Mouse (Mus musculus) heart, embryonic 12.5 days (tissue): ENCODE measurements around the gene Tspan9. TPM values are rescaled to one million over a fixed set of nuclear protein-coding genes. Genes with fewer than 3 reads are reported as not detected.

Experiments used
- ATAC-seq: fragments of 200-750 bp; cut with Nextera tagmentation; 2 replicates; pipeline ENCODE4 v1.8.0; 2017; ENCODE audit warnings: moderate TSS enrichment, moderate library complexity; ENCODE audit not compliant: insufficient number of reproducible peaks, low FRiP score
- H3K27ac ChIP-seq: fragments of 300-500 bp; sonication (generic); 2 replicates; pipeline ENCODE4 v1.5.1; 2016; ENCODE audit warnings: mild to moderate bottlenecking, moderate library complexity; ENCODE audit not compliant: poor library complexity, severe bottlenecking
- H3K27me3 ChIP-seq: fragments of 300-500 bp; sonication (generic); replicated peaks from 2 replicates; pipeline ENCODE4 v1.6.1; 2016; ENCODE audit warnings: mild to moderate bottlenecking, moderate library complexity
- H3K36me3 ChIP-seq: fragments of 300-500 bp; sonication (generic); 2 replicates; pipeline ENCODE4 v1.6.1; 2016; ENCODE audit warnings: mild to moderate bottlenecking, moderate library complexity
- H3K4me1 ChIP-seq: fragments of 300-500 bp; sonication (generic); replicated peaks from 2 replicates; pipeline ENCODE4 v1.6.1; 2016; ENCODE audit warnings: mild to moderate bottlenecking
- H3K4me2 ChIP-seq: fragments of 300-500 bp; sonication (generic); 2 replicates; pipeline ENCODE4 v1.6.1; 2016; ENCODE audit warnings: mild to moderate bottlenecking, moderate library complexity
- H3K4me3 ChIP-seq: fragments of 300-500 bp; sonication (generic); 2 replicates; pipeline ENCODE4 v1.5.1; 2016; ENCODE audit warnings: mild to moderate bottlenecking
- H3K9ac ChIP-seq: fragments of 300-500 bp; sonication (generic); 2 replicates; pipeline ENCODE4 v1.6.1; 2016; ENCODE audit warnings: mild to moderate bottlenecking, moderate library complexity
- H3K9me3 ChIP-seq: fragments of 300-500 bp; sonication (generic); replicated peaks from 2 replicates; pipeline ENCODE4 v1.6.1; 2016; ENCODE audit warnings: mild to moderate bottlenecking, moderate library complexity
- WGBS: fragments of 180-500 bp; shearing (Covaris S2); methylation state at CpG from one replicate; pipeline ENCODE4 v1.1.7; 2016; 5-methylcytosine and 5-hydroxymethylcytosine counted together
- microRNA-seq: library from miRNA; unstranded; fragments of <30 nt; microRNA quantifications from one replicate; pipeline ENCODE4, GENCODE M21; 2017
- polyA plus RNA-seq: library from polyadenylated mRNA; unstranded; fragments of >200 nt; fragmentation: Nextera tagmentation; extraction: Ambion mirVana; gene quantifications from 2 replicates; pipeline ENCODE4 v1.2.1, GENCODE M21; 2016

Gene Tspan9
- polyA plus RNA-seq, 1 experiment from 2014 or later = 172 TPM

DNA sequence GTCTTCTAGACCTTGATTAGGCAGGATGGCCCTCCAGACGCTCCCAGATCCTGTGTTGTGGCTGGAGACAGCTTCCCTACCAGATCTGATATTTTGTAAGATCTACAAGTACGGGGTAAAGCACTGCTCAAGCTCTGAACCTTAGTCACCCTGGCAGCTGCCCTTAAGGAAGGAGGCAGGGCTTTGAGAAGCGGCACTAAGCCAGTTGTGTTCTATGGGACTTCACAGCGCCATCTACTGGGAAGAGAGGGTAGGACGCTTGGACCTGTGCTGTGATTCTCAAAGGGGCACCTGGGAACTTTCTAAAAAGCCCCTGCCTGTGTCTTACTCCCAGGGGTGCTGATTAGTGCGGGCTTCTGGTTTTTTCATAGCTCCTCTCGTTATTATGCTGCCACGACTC lies 222.7 kb downstream of the Tspan9 start:
- Histone ChIP-seq H3K4me2 (no peak overlapping the region), H3K4me3 (no peak overlapping the region), H3K27me3 (peaks cover 24% of the 10 kb centered on the region), H3K36me3 (no peaks in the 10 kb centered on the region), H3K4me1 (peaks cover 2% of the 10 kb centered on the region; the same call in 1 of the 2 replicates), H3K9me3 (no peaks in the 10 kb centered on the region), H3K9ac (no peak overlapping the region), H3K27ac (no peak overlapping the region)
- ATAC-seq = no peak
- WGBS = 10% methylated on average over 8 of the region's 8 CpGs

DNA sequence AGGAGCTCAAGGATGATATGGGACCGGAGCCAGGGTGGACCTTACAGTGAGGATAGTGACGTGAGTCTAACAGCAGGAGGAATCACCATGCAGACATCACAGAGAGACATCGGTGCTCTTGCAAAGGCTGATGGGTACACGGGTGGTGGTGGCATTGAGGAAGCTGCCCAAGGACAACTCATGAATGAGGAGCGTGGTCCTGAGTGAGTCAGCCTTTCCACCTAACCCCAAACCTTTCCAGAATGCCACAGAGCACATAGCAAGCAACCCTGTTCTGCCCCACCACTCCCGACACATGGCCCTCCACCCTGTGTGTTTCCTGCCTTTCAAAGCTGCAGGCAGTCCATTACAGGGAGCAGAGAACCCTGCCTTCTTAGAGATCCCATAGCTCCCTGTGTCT lies 223.9 kb downstream of the Tspan9 start:
- no peaks in the 10 kb centered on the region for H3K36me3 ChIP-seq
- no peak for ATAC-seq
- H3K4me1 ChIP-seq = peaks cover 2% of the 10 kb centered on the region; the same call in 1 of the 2 replicates
- no peak overlapping the region for H3K4me2 ChIP-seq
- no peaks in the 10 kb centered on the region for H3K9me3 ChIP-seq
- 72% methylated on average over 6 of the region's 6 CpGs for WGBS
- no peak overlapping the region for H3K27ac ChIP-seq
- H3K4me3 ChIP-seq = no peak overlapping the region
- no peak overlapping the region for H3K9ac ChIP-seq
- H3K27me3 ChIP-seq = peaks cover 24% of the 10 kb centered on the region

DNA sequence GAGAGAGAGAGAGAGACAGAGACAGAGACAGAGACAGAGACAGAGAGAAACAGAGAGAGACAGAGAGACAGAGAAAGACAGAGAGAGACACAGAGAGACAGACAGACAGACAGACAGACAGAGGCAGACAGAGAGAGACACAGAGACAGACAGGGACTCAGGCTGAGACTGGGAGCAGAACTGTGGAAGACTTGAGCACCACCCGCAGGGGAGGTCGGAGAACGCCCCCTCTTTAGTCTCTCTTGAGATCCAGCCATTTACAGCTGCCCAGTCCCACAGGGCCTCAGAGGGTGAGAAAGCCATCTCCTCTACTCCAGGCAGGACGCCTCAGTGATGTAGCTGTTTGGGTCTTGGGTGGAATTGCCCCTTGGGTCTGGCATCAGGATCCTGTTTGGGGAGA lies 225.7 kb downstream of the Tspan9 start:
- H3K36me3 ChIP-seq = no peaks in the 10 kb centered on the region
- ATAC-seq = no peak
- no peak overlapping the region for H3K4me3 ChIP-seq
- H3K27ac ChIP-seq = no peak overlapping the region
- WGBS = 65% methylated on average over 4 of the region's 4 CpGs
- no peaks in the 10 kb centered on the region for H3K9me3 ChIP-seq
- H3K4me1 ChIP-seq = peaks cover 2% of the 10 kb centered on the region; the same call in 1 of the 2 replicates
- no peak overlapping the region for H3K4me2 ChIP-seq
- H3K27me3 ChIP-seq = peaks cover 14% of the 10 kb centered on the region
- no peak overlapping the region for H3K9ac ChIP-seq

DNA sequence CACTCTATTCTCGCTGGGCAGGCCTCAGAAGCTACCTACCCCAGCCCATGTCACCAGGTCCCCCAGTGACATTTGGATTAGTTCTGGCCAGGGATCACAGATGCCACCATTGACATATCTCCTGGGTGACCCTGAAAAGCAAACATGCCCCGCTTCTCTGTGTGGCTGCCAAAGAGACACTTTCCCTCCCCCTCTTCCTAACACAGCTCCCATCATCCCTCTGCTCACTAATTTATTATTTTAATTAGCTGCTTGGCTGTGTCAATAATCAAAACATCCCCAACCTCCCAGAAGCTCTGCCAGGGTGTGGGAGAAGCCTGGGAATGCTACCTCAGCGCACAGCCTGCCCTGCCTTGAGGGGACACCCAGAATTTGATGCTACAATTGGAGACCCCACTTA lies 226.4 kb downstream of the Tspan9 start:
- Histone ChIP-seq H3K27ac (no peak overlapping the region), H3K9ac (no peak overlapping the region), H3K4me3 (no peak overlapping the region), H3K9me3 (no peaks in the 10 kb centered on the region), H3K36me3 (no peaks in the 10 kb centered on the region), H3K4me2 (no peak overlapping the region), H3K27me3 (peaks cover 7% of the 10 kb centered on the region), H3K4me1 (peaks cover 2% of the 10 kb centered on the region; the same call in 1 of the 2 replicates)
- ATAC-seq = no peak
- 76% methylated on average over 3 of the region's 3 CpGs for WGBS

DNA sequence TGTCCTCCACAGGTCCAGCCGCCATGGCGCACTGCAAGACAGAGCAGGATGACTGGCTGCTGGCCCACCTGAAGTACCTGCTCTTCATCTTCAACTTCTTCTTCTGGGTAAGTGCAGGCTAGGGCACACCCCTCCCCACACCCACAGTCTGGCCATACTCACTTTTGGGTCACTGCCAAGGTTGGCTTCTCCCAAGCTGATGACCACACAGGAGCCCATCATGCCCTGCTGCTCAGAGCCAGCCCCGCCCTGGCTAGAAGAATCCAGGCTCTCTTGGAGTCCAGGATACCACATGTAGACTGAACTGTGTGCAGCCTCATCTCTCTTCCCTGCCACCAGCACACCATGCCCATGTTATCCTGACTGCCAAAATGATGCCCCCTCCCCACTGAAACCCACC lies 230.5 kb downstream of the Tspan9 start:
- no peaks in the 10 kb centered on the region for H3K36me3 ChIP-seq
- ATAC-seq = 0 out of 2 replicates have a peak, but pooled peaks have one; percentile 9
- H3K27me3 ChIP-seq = no peaks in the 10 kb centered on the region
- H3K27ac ChIP-seq = no peak overlapping the region
- WGBS = 89% methylated on average over 3 of the region's 3 CpGs
- H3K4me1 ChIP-seq = no peaks in the 10 kb centered on the region
- no peak overlapping the region for H3K4me2 ChIP-seq
- 0 out of 2 replicates have a peak, but pooled peaks cover 3% of the 10 kb centered on the region for H3K9me3 ChIP-seq
- H3K9ac ChIP-seq = no peak overlapping the region
- H3K4me3 ChIP-seq = no peak overlapping the region

DNA sequence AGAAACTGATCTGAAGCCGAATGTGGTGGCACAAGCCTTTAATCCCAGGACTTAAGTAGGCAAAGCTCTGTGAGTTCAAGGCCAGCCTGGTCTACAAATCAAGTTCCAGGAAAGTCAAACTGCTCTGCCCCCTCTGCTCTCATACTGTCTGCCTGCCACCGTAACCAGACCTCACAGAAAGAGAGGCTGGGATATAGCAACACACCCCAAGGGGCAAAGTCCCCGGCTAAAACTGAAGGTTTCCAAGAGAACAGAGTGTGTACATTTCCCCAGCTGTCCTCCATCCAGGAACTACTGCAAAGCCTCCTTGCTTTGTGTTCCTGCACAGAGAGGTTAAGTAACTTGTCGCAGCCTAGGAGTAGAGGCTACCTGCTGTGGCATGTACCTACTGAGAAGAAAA lies 231.7 kb downstream of the Tspan9 start:
- no peak for ATAC-seq

More for the DNA sequence above, 231.7 kb downstream of the Tspan9 start:
- no peaks in the 10 kb centered on the region for H3K36me3 ChIP-seq
- no peak overlapping the region for H3K27ac ChIP-seq
- no peaks in the 10 kb centered on the region for H3K27me3 ChIP-seq
- H3K9me3 ChIP-seq = 0 out of 2 replicates have a peak, but pooled peaks cover 3% of the 10 kb centered on the region
- no peak overlapping the region for H3K4me3 ChIP-seq
- no peaks in the 10 kb centered on the region for H3K4me1 ChIP-seq
- 64% methylated on average over 4 of the region's 4 CpGs for WGBS
- H3K4me2 ChIP-seq = no peak overlapping the region
- no peak overlapping the region for H3K9ac ChIP-seq

Small RNA genes within 50 kb of the gene (microRNA-seq; reads per million reads assigned to microRNA genes)
- gene Gm26338 = not detected

Other genes with a start within 250 kb of the Tspan9 start
- 3.3 and 4.0 TPM in 2 replicates for gene Tead4, start 157.2 kb upstream of the Tspan9 start, polyA plus RNA-seq
- 8.2 and 10.6 TPM in 2 replicates for gene Tulp3, start 212.3 kb upstream of the Tspan9 start, polyA plus RNA-seq
- gene Rhno1, start 219.3 kb upstream of the Tspan9 start, polyA plus RNA-seq = 81.3 and 83.0 TPM in 2 replicates
- 33.4 and 38.7 TPM in 2 replicates for gene Foxm1, start 219.4 kb upstream of the Tspan9 start, polyA plus RNA-seq
- 0.19 and 0.21 TPM in 2 replicates for gene Tex52, start 231.9 kb upstream of the Tspan9 start, polyA plus RNA-seq
- gene Gm44596, start 231.9 kb upstream of the Tspan9 start, polyA plus RNA-seq = not detected in 2 replicates